Mouse (Mus musculus) spleen, adult 2 months (tissue): ENCODE data around the gene Tk2.

ENCODE experiments used
- CTCF ChIP-seq: fragments of 200-500 bp; IDR thresholded peaks from 2 replicates; pipeline ENCODE4 v1.5.1; 2011; ENCODE audit warnings: mild to moderate bottlenecking, inconsistent platforms; ENCODE audit not compliant: insufficient read depth, insufficient read length, insufficient replicate concordance; ENCODE audit errors: extremely low read depth
- POLR2A ChIP-seq: fragments of 200-500 bp; IDR thresholded peaks from 2 replicates; pipeline ENCODE4 v1.6.1; 2011; ENCODE audit warnings: low read depth, low read length, inconsistent platforms

DNA sequence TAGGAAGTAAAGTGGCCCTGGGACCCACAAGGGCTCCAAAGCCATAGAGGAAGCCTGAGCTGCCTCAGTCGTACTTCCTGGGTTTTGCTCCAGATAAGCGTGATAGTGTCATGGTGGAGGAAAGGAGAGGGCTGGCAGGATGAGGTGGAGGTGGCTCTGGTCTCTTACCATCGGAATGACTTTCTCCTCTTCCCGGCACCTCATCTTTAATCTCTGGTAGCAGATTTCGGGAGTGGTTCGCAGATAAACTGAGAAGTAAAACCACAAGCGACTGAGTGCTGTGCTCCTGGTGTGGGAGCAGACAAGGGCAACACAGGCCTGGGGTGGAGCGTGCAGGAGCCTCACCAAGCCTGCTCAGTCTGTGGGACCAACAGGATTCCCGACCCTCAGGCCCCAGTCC, 18.0 kb downstream of the Tk2 start:
- no peak for TF ChIP-seq CTCF
- no peak for TF ChIP-seq POLR2A
